Comparison of ENCODE assay signal across 9 mouse cellular contexts in genomic region chr1:78510862-78511261, GRCm38 (mm10). TPM values are rescaled to one million over a fixed set of nuclear protein-coding genes. Genes with fewer than 3 reads are reported as not detected.
DNase-seq lines count a peak whose midpoint lies in the region; ATAC-seq lines count a peak whose summit lies in the region.
"Had no signal": no experiment of that assay in that cellular context is flagged by ENCODE, and none has a peak within 500 bp of the region (broad histone marks: within the 10 kb centered on the region; RNA-seq: fewer than 3 reads in every experiment).

Mogat1 (plus strand) TSS chr1:78510991.

- H3K9ac ChIP-seq in heart, embryonic 14.5 days (ENCODE audit: low read length), result 0 out of 2 replicates have a peak within 1 kb of the TSS, but pooled peaks have one; percentile 28
- H3K9ac ChIP-seq in forebrain, embryonic 11.5 days (ENCODE audit: low read length), result peak within 1 kb of the TSS; percentile 55
- 0 out of 2 replicates have a peak within 1 kb of the TSS, but pooled peaks have one; percentile 31 for H3K9ac ChIP-seq in kidney, embryonic 16.5 days (replicated peaks; ENCODE audit: low read length)
- H3K9ac ChIP-seq in midbrain, embryonic 15.5 days, result peak within 1 kb of the TSS; percentile 30

- no peak for ATAC-seq in heart, embryonic 14.5 days (ENCODE audit: insufficient number of reproducible peaks, insufficient read depth, low FRiP score, low read depth)
- no peak for ATAC-seq in forebrain, embryonic 11.5 days (replicated peaks; ENCODE audit: low FRiP score)
- ATAC-seq in kidney, embryonic 16.5 days (ENCODE audit: low FRiP score, low TSS enrichment), result no peak
- ATAC-seq in midbrain, embryonic 15.5 days (replicated peaks), result no peak

- H3K4me1 ChIP-seq in heart, embryonic 14.5 days (ENCODE audit: control insufficient read depth in 2 of 2, insufficient read depth in 2 of 2, low read length in 2 of 2), result 0 out of 4 replicates have a peak, but pooled peaks cover 0 to 2% of the 10 kb centered on the region in 2 experiments
- 0 out of 2 replicates have a peak, but pooled peaks cover 3% of the 10 kb centered on the region for H3K4me1 ChIP-seq in forebrain, embryonic 11.5 days (replicated peaks; ENCODE audit: control insufficient read depth, insufficient read depth, low read length)
- no peaks in the 10 kb centered on the region; the same call in 1 of the 2 replicates for H3K4me1 ChIP-seq in kidney, embryonic 16.5 days (ENCODE audit: insufficient read depth, low read length)
- peaks cover 5% of the 10 kb centered on the region for H3K4me1 ChIP-seq in midbrain, embryonic 15.5 days

- no peaks in the 10 kb centered on the region for H3K36me3 ChIP-seq in heart, embryonic 14.5 days (ENCODE audit: control insufficient read depth, insufficient read depth, low read length)
- H3K36me3 ChIP-seq in forebrain, embryonic 11.5 days (ENCODE audit: control insufficient read depth, insufficient read depth, low read length), result no peaks in the 10 kb centered on the region
- H3K36me3 ChIP-seq in kidney, embryonic 16.5 days (ENCODE audit: insufficient read depth, low read length), result no peaks in the 10 kb centered on the region
- no peaks in the 10 kb centered on the region for H3K36me3 ChIP-seq in midbrain, embryonic 15.5 days (replicated peaks)

- peak within 1 kb of the TSS; percentile 65 for H3K4me2 ChIP-seq in heart, embryonic 14.5 days (ENCODE audit: low read length)
- H3K4me2 ChIP-seq in forebrain, embryonic 11.5 days (ENCODE audit: low read depth, low read length, severe bottlenecking), result peak within 1 kb of the TSS; percentile 55
- H3K4me2 ChIP-seq in kidney, embryonic 16.5 days (replicated peaks; ENCODE audit: low read depth, low read length), result peak within 1 kb of the TSS; percentile 55
- peak within 1 kb of the TSS; percentile 59 for H3K4me2 ChIP-seq in midbrain, embryonic 15.5 days

- no peaks in the 10 kb centered on the region for H3K9me3 ChIP-seq in heart, embryonic 14.5 days (ENCODE audit: control insufficient read depth, low read length)
- no peaks in the 10 kb centered on the region for H3K9me3 ChIP-seq in forebrain, embryonic 11.5 days (ENCODE audit: control insufficient read depth, low read length)
- H3K9me3 ChIP-seq in kidney, embryonic 16.5 days (ENCODE audit: low read length), result no peaks in the 10 kb centered on the region
- H3K9me3 ChIP-seq in midbrain, embryonic 15.5 days, result no peaks in the 10 kb centered on the region

- DNase-seq in heart, postnatal 4 days, result no peak
- no peak for DNase-seq in forebrain, embryonic 11.5 days (ENCODE audit: low spot score)
- DNase-seq in cerebellum, postnatal 25 days, result no peak
- DNase-seq in T-cell, adult 2 months (ENCODE audit: low spot score), result no peak
- no peak for DNase-seq in urinary bladder, postnatal 10 days (ENCODE audit: low spot score)

- H3K4me3 ChIP-seq in heart, embryonic 14.5 days (ENCODE audit: control insufficient read depth in 1 of 2, insufficient read depth in 1 of 2, low read depth in 1 of 2, low read length in 2 of 2), result peak within 1 kb of the TSS; percentile 27 to 38
- peak within 1 kb of the TSS; percentile 29 for H3K4me3 ChIP-seq in forebrain, embryonic 11.5 days (ENCODE audit: low read depth, low read length)
- peak within 1 kb of the TSS; percentile 23 for H3K4me3 ChIP-seq in kidney, embryonic 16.5 days (ENCODE audit: low read length)
- H3K4me3 ChIP-seq in midbrain, embryonic 15.5 days, result peak within 1 kb of the TSS; percentile 37

- peaks cover 12% of the 10 kb centered on the region for H3K27me3 ChIP-seq in heart, embryonic 14.5 days (ENCODE audit: control insufficient read depth, insufficient read depth, low read length)
- no peaks in the 10 kb centered on the region for H3K27me3 ChIP-seq in forebrain, embryonic 11.5 days (ENCODE audit: control insufficient read depth, insufficient read depth, low read length)
- no peaks in the 10 kb centered on the region; the same call in 1 of the 2 replicates for H3K27me3 ChIP-seq in kidney, embryonic 16.5 days (ENCODE audit: insufficient read depth, low read length)
- no peaks in the 10 kb centered on the region for H3K27me3 ChIP-seq in midbrain, embryonic 15.5 days (replicated peaks)

- WGBS in heart, embryonic 14.5 days, result 63% methylated on average over 5 of the region's 5 CpGs
- WGBS in forebrain, embryonic 11.5 days, result 61% methylated on average over 5 of the region's 5 CpGs
- 58% methylated on average over 5 of the region's 5 CpGs for WGBS in kidney, embryonic 16.5 days
- WGBS in midbrain, embryonic 15.5 days, result 72% methylated on average over 5 of the region's 5 CpGs

- no peak within 1 kb of the TSS for H3K27ac ChIP-seq in heart, embryonic 14.5 days (replicated peaks in 1 of 2; ENCODE audit: control insufficient read depth in 1 of 2, insufficient read depth in 1 of 2, low read depth in 2 of 2, low read length in 2 of 2)
- H3K27ac ChIP-seq in forebrain, embryonic 11.5 days (ENCODE audit: low read depth, low read length), result no peak within 1 kb of the TSS
- H3K27ac ChIP-seq in kidney, embryonic 16.5 days (ENCODE audit: low read length), result no peak within 1 kb of the TSS
- no peak within 1 kb of the TSS for H3K27ac ChIP-seq in midbrain, embryonic 15.5 days

RNA-seq across cellular contexts. Expression of gene Mogat1, which starts in this region (rescaled TPM):
- not detected in 2 replicates for polyA plus RNA-seq in heart, embryonic 14.5 days (2014; fragmentation: Nextera tagmentation; extraction: Ambion mirVana)
- total RNA-seq in heart, postnatal 4 days (2021), result not detected
- polyA plus RNA-seq in forebrain, embryonic 11.5 days (2014; fragmentation: Nextera tagmentation; extraction: Ambion mirVana), result not detected in 2 replicates
- 0.39 and 0.46 TPM in 2 replicates for polyA plus RNA-seq in kidney, embryonic 16.5 days (2015; fragmentation: Nextera tagmentation; extraction: Ambion mirVana)
- 0.40 and 0.80 TPM in 2 replicates for polyA plus RNA-seq in midbrain, embryonic 15.5 days (2015; fragmentation: Nextera tagmentation; extraction: Ambion mirVana)
- total RNA-seq: left cerebral cortex, postnatal 14 days had no signal
